Mouse (Mus musculus) hindbrain, embryonic 12.5 days (tissue): Measurements from ENCODE around the gene Map1b. TPM values are rescaled to one million over a fixed set of nuclear protein-coding genes. Genes with fewer than 3 reads are reported as not detected.
A peak's percentile ranks its signal among the peaks of the same experiment; 100 is the strongest.

Source experiments
- ATAC-seq: fragments of 200-750 bp; cut with Nextera tagmentation; 2 replicates; pipeline ENCODE4 v1.8.0; 2017; ENCODE audit warnings: moderate TSS enrichment; ENCODE audit not compliant: low FRiP score
- H3K27ac ChIP-seq: fragments of 300-500 bp; sonication (generic); 2 replicates; pipeline ENCODE4 v1.5.1; 2016; ENCODE audit warnings: mild to moderate bottlenecking
- H3K27me3 ChIP-seq: fragments of 300-500 bp; sonication (generic); 2 replicates; pipeline ENCODE4 v1.6.1; 2016; ENCODE audit warnings: mild to moderate bottlenecking
- H3K36me3 ChIP-seq: fragments of 300-500 bp; sonication (generic); 2 replicates; pipeline ENCODE4 v1.6.1; 2016; ENCODE audit warnings: mild to moderate bottlenecking
- H3K4me1 ChIP-seq: fragments of 300-500 bp; sonication (generic); 2 replicates; pipeline ENCODE4 v1.6.1; 2016
- H3K4me2 ChIP-seq: fragments of 300-500 bp; sonication (generic); replicated peaks from 2 replicates; pipeline ENCODE4 v1.6.1; 2016; ENCODE audit warnings: mild to moderate bottlenecking
- H3K4me3 ChIP-seq: fragments of 300-500 bp; sonication (generic); 2 replicates; pipeline ENCODE4 v1.5.1; 2016; ENCODE audit warnings: mild to moderate bottlenecking
- H3K9ac ChIP-seq: fragments of 300-500 bp; sonication (generic); 2 replicates; pipeline ENCODE4 v1.6.1; 2016; ENCODE audit warnings: mild to moderate bottlenecking, moderate library complexity
- H3K9me3 ChIP-seq: fragments of 300-500 bp; sonication (generic); replicated peaks from 2 replicates; pipeline ENCODE4 v1.6.1; 2016; ENCODE audit warnings: mild to moderate bottlenecking
- WGBS: fragments of 180-500 bp; shearing (Covaris S2); methylation state at CpG from one replicate; pipeline ENCODE4 v1.1.7; 2016; 5-methylcytosine and 5-hydroxymethylcytosine counted together
- polyA plus RNA-seq: library from polyadenylated mRNA; unstranded; fragments of >200 nt; fragmentation: Nextera tagmentation; extraction: Ambion mirVana; gene quantifications from 2 replicates; pipeline ENCODE4 v1.2.1, GENCODE M21; 2016

The Map1b gene
- polyA plus RNA-seq, 1 experiment from 2014 or later: 1,280 TPM

DNA sequence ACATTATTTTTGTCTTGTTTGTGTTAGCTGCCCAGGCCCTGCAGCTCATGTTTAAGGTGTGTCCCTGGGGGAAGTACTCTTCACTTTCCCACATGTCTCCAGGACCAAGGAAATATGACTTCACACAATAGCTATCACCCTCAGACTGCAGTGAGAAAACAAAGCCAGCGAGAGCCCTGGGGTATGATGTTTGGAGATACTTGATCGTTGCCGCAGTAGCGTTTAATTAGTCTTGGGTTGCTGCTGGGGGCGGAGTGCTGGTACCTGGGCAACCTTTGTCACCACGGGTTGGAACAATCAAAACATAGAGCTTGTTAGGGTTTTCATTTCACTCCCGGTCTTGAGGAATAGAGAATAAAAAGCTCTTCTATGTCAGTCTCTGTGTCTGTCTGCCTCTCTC lies 14.9 kb downstream of the Map1b start:
- no peak for ATAC-seq
- Histone ChIP-seq H3K4me2 (peak overlapping the region; percentile 24), H3K9me3 (no peaks in the 10 kb centered on the region), H3K27me3 (no peaks in the 10 kb centered on the region), H3K27ac (peak overlapping the region; percentile 72), H3K36me3 (peaks cover 41% of the 10 kb centered on the region), H3K9ac (peak overlapping the region; percentile 39), H3K4me1 (peaks cover 61% of the 10 kb centered on the region), H3K4me3 (no peak overlapping the region)
- WGBS: 30% methylated on average over 7 of the region's 7 CpGs

DNA sequence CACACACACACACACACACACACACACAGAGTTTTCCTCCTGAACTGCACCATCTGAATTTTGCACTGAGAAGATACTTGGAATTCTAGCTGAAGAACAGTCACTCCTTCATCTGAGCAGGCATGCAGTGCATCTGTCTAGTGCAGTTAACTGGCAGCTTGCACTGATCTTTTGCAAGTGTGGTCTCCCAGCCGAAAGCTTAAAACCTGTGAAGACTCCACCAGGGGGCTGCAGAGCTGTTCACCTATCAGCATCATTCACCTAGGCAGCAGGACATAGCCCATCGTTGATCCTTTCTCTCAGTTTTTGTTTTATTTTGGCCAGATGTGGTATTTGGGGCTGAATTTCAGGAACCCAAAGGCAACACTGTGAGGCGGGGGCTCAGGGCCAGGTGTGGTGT lies 15.7 kb downstream of the Map1b start:
- no peaks in the 10 kb centered on the region for H3K9me3 ChIP-seq
- no peak for ATAC-seq
- peaks cover 62% of the 10 kb centered on the region for H3K4me1 ChIP-seq
- H3K36me3 ChIP-seq: peaks cover 33% of the 10 kb centered on the region
- WGBS: 61% methylated on average over 3 of the region's 3 CpGs
- no peak overlapping the region for H3K4me3 ChIP-seq
- H3K4me2 ChIP-seq: no peak overlapping the region
- peak overlapping the region; percentile 64; the same call in 1 of the 2 replicates for H3K27ac ChIP-seq
- no peak overlapping the region for H3K9ac ChIP-seq
- H3K27me3 ChIP-seq: no peaks in the 10 kb centered on the region

DNA sequence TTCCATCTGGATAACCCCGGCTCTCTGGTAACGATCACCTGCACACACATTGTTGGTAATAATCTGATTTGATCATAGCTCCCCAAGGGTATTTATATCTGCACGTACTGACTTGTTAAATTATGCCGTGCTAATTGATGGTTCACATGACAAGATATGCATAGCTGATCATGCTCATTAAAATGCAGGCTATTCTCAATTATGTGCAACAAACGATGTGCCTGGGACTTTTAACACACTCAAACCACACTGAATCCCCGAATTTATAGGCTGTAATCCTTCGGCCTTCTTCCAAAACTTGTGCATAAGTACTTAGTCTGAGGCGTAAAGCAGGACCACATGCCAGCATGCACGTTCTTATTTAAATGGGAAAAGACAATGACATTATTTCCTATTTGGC lies 16.6 kb downstream of the Map1b start:
- Histone ChIP-seq H3K36me3 (peaks cover 24% of the 10 kb centered on the region), H3K9ac (no peak overlapping the region), H3K27ac (0 out of 2 replicates have a peak overlapping the region, but pooled peaks have one; percentile 1), H3K4me2 (no peak overlapping the region), H3K4me3 (no peak overlapping the region), H3K4me1 (peaks cover 59% of the 10 kb centered on the region), H3K9me3 (no peaks in the 10 kb centered on the region), H3K27me3 (no peaks in the 10 kb centered on the region)
- peak; percentile 49; the same call in 1 of the 2 replicates for ATAC-seq
- WGBS: 61% methylated on average over 9 of the region's 9 CpGs

DNA sequence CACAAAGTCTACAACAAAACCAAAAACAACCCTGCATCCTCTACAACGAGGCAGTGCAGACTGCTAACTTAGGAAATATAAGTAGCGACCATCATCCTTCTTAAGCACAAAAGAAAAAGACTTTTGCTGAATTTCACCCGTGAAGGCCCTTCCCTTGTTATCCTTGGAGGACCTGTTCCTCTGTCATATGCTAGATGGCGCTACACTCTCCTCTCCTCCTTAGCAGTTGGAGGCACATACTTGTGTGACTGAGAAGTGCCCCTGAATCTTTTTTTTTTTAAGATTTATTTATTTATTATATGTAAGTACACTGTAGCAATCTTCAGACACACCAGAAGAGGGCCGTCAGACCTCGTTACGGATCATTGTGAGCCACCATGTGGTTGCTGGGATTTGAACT lies 20.2 kb downstream of the Map1b start:
- no peak overlapping the region for H3K9ac ChIP-seq
- H3K36me3 ChIP-seq: peaks cover 13% of the 10 kb centered on the region
- no peak for ATAC-seq
- H3K4me2 ChIP-seq: no peak overlapping the region
- H3K27me3 ChIP-seq: no peaks in the 10 kb centered on the region
- H3K27ac ChIP-seq: no peak overlapping the region
- peaks cover 57% of the 10 kb centered on the region for H3K4me1 ChIP-seq
- no peaks in the 10 kb centered on the region for H3K9me3 ChIP-seq
- WGBS: 86% methylated on average over 7 of the region's 7 CpGs
- no peak overlapping the region for H3K4me3 ChIP-seq

DNA sequence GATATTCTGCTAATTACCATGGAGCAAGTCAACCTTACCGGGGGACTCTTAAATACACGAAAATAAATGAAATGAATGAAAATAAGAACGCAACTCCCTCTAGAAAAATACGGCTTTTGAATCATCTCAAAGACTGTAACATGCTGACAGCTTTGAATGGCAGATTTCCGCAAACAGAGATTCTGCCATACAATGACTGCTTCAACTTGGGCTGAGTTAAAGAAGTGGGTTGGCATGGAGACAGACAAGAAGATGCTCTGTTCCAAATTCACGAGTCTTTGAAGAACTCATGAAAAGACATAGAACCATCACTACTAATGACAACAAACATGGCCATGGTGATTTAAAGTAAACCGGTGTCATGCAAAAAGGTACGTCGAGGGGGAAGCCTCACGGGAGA lies 21.9 kb downstream of the Map1b start:
- Histone ChIP-seq H3K4me1 (peaks cover 48% of the 10 kb centered on the region), H3K9ac (no peak overlapping the region), H3K4me2 (no peak overlapping the region), H3K27ac (0 out of 2 replicates have a peak overlapping the region, but pooled peaks have one; percentile 66), H3K4me3 (no peak overlapping the region), H3K36me3 (peaks cover 24% of the 10 kb centered on the region), H3K27me3 (no peaks in the 10 kb centered on the region), H3K9me3 (no peaks in the 10 kb centered on the region)
- WGBS: 57% methylated on average over 10 of the region's 10 CpGs
- no peak for ATAC-seq

DNA sequence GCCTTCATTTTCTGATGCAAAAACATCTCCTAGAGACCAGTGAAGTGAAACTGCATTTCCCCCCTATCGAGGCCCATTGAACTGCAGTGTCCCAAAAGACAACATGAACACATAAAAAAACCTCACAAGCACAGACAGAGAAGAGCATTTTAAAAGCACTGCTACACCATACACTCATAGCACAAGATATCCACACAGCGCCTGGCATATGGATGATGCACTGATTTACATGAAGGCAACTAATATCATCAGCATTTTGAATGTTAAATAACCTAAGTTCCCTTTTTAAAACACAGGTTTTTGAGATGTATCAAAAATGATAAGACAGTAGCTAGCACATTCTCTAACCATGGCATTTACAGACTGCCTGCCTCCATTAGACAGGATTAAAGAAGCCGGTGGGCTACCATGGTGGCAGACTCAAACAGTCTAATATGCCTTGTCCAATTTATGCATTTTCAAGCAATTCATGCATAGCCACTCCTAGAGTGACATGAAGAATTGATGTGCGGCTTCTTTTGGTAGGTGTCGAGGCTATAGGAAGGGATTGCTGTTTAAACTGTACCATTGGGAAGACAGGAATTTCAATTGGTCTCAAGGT lies 22.9 kb downstream of the Map1b start:
- no peaks in the 10 kb centered on the region for H3K27me3 ChIP-seq
- peak; percentile 51; the same call in 1 of the 2 replicates for ATAC-seq
- H3K36me3 ChIP-seq: peaks cover 26% of the 10 kb centered on the region
- WGBS: 43% methylated on average over 5 of the region's 5 CpGs
- peaks cover 46% of the 10 kb centered on the region for H3K4me1 ChIP-seq
- peak overlapping the region; percentile 3 for H3K4me2 ChIP-seq
- H3K9me3 ChIP-seq: no peaks in the 10 kb centered on the region
- H3K27ac ChIP-seq: peak overlapping the region; percentile 84
- H3K9ac ChIP-seq: peak overlapping the region; percentile 35
- H3K4me3 ChIP-seq: no peak overlapping the region

DNA sequence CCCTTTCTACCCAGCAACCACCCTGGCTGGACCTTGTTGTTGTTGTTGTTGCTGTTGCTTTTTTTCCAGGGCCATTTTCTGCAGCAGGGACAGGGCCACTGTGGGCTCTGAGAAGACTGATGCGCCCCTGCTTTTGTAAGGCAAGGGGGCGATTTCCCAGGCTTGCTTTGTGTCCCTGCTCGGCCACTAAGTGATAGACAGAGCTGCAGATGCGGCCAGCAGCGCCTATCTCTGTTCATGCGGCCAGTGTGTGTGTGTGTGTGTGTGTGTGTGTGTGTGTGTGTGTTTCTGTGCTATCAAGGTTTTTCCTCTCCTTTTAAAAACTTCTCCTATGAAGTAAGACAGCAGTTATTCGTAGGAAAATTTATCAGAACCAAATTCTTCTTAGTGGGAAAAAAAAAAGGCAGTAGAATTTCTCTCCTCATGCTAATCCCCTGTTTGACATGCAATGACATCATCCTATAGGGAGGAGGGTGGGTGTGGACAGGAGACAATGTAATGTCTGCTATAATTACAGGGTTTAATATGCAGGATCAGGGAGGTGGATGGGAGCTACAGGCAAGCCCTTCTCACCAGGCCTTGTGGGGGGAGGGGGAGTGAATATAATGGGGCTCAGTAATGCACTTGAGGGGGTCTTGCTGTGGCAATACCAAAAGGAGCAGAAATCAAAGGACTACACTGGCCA lies 23.6 kb downstream of the Map1b start:
- WGBS: 28% methylated on average over 7 of the region's 7 CpGs
- Histone ChIP-seq H3K4me3 (no peak overlapping the region), H3K27ac (peak overlapping the region; percentile 84), H3K4me2 (peak overlapping the region; percentile 25), H3K36me3 (peaks cover 27% of the 10 kb centered on the region), H3K9me3 (no peaks in the 10 kb centered on the region), H3K4me1 (peaks cover 46% of the 10 kb centered on the region), H3K9ac (peak overlapping the region; percentile 35), H3K27me3 (no peaks in the 10 kb centered on the region)
- ATAC-seq: peak; percentile 88

DNA sequence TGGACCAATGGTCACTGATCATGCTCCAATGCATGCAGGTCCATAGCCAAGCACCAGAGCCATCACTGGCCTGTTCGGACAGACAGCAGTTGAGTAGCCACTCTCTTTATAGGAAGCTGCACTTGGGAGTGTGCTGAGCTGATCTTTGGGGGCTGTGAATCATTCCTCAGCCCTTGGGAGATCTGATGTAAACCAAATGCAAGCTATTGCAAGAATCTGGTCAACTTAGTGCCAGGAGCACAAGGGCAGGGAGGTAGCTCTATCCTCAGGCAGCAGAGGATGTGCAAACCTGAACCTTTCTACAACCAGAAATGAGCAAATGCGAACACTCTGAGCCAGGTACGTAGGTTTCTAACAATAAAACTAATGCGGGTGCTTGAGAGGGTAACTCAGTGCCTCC lies 26.3 kb downstream of the Map1b start:
- Histone ChIP-seq H3K4me3 (no peak overlapping the region), H3K27me3 (no peaks in the 10 kb centered on the region), H3K9ac (no peak overlapping the region), H3K27ac (no peak overlapping the region), H3K4me2 (no peak overlapping the region), H3K9me3 (no peaks in the 10 kb centered on the region), H3K4me1 (peaks cover 49% of the 10 kb centered on the region), H3K36me3 (peaks cover 40% of the 10 kb centered on the region; the same call in 1 of the 2 replicates)
- WGBS: 90% methylated on average over 4 of the region's 4 CpGs
- no peak for ATAC-seq

DNA sequence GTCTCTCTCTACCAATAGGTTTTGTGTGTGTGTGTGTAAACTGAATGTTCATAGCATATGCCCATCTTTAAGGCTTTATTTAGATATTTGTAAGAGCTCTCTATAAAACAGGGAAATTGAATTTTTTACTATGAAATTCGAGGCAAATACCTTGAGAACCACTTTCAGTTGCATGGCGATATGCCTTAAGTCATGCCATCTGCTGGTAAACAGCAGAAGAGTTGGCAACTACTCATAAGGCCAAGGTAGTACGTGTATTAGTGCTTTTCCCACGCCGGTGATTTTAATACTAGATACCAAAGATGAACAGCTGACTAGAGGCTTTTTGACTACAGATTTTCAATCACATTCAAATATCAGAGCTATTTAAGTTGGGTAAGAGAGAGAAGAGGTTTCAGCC lies 27.2 kb downstream of the Map1b start:
- no peaks in the 10 kb centered on the region for H3K27me3 ChIP-seq
- H3K9me3 ChIP-seq: no peaks in the 10 kb centered on the region
- no peak for ATAC-seq
- H3K36me3 ChIP-seq: peaks cover 40% of the 10 kb centered on the region; the same call in 1 of the 2 replicates
- H3K4me2 ChIP-seq: no peak overlapping the region
- H3K4me1 ChIP-seq: peaks cover 44% of the 10 kb centered on the region
- H3K27ac ChIP-seq: no peak overlapping the region
- H3K4me3 ChIP-seq: no peak overlapping the region
- no peak overlapping the region for H3K9ac ChIP-seq
- WGBS: 94% methylated on average over 5 of the region's 5 CpGs

DNA sequence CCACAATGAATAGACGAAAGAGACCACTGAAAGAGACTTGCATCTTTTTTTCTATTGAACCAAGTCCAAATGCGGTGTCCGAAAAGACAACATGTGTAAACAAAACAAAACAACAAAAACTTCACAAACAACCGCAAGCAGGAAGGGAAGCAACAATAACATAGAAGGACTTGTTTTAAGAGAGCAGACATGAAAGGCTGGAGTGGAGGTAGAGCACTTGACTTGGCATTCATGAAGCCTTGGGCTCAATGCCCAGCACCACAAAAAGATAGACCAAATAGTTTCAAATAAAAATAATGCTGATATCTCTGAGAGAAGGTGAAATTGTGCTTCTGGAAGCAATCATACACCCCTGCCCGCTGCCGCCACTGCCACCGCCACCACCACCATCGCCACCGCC lies 30.5 kb downstream of the Map1b start:
- no peaks in the 10 kb centered on the region for H3K9me3 ChIP-seq
- H3K4me1 ChIP-seq: peaks cover 48% of the 10 kb centered on the region
- no peak overlapping the region for H3K4me3 ChIP-seq
- WGBS: 98% methylated on average over 9 of the region's 9 CpGs
- H3K27me3 ChIP-seq: no peaks in the 10 kb centered on the region
- H3K27ac ChIP-seq: no peak overlapping the region
- peaks cover 35% of the 10 kb centered on the region; the same call in 1 of the 2 replicates for H3K36me3 ChIP-seq
- no peak overlapping the region for H3K9ac ChIP-seq
- no peak overlapping the region for H3K4me2 ChIP-seq
- no peak for ATAC-seq

DNA sequence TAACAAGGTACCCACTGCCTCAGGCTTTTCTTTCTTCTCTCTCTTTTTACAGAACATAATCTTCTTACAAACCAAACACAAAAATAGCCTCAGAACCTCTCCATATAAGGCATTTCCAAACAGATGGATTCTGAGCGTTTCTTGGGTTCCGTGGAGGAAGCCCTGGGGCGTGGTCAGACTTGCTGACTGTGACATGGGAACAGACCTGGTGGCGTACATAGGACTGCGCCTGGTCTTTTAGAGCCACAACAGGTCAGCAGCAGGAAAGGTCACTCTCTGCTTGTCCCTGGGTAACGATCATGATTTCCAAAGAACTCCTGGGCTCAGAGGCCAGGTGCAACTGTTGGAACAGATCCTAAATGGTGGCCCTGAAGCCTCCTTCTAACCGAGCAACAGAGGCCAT lies 31.0 kb downstream of the Map1b start:
- no peak for ATAC-seq
- 83% methylated on average over 7 of the region's 7 CpGs for WGBS
- peak overlapping the region; percentile 45; the same call in 1 of the 2 replicates for H3K27ac ChIP-seq
- peaks cover 30% of the 10 kb centered on the region; the same call in 1 of the 2 replicates for H3K36me3 ChIP-seq
- no peaks in the 10 kb centered on the region for H3K27me3 ChIP-seq
- no peak overlapping the region for H3K9ac ChIP-seq
- no peak overlapping the region for H3K4me2 ChIP-seq
- H3K9me3 ChIP-seq: no peaks in the 10 kb centered on the region
- H3K4me1 ChIP-seq: peaks cover 48% of the 10 kb centered on the region
- no peak overlapping the region for H3K4me3 ChIP-seq

DNA sequence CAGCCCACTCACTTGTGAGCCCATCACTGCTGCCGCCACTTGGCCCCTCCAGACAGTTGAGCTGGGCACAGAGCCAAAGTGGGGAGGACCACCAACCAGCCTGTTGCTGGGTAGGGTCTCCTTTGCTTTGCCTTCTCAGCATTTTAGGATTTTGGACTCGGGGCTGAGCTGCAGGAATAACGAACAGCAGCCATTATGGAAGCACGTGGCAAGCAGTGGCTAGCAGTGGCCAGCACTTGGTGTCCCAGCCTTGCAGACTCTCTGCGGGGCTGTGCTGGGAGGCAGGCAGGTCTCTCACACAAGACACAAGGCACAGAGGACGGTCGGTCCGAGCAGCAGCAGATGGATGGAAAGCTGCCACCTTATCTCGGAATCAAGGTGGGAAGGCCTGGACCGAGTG lies 31.4 kb downstream of the Map1b start:
- WGBS: 70% methylated on average over 10 of the region's 10 CpGs
- Histone ChIP-seq H3K4me1 (peaks cover 46% of the 10 kb centered on the region), H3K4me2 (no peak overlapping the region), H3K27ac (peak overlapping the region; percentile 45), H3K9ac (no peak overlapping the region), H3K36me3 (peaks cover 26% of the 10 kb centered on the region; the same call in 1 of the 2 replicates), H3K9me3 (no peaks in the 10 kb centered on the region), H3K4me3 (no peak overlapping the region), H3K27me3 (no peaks in the 10 kb centered on the region)
- no peak for ATAC-seq

DNA sequence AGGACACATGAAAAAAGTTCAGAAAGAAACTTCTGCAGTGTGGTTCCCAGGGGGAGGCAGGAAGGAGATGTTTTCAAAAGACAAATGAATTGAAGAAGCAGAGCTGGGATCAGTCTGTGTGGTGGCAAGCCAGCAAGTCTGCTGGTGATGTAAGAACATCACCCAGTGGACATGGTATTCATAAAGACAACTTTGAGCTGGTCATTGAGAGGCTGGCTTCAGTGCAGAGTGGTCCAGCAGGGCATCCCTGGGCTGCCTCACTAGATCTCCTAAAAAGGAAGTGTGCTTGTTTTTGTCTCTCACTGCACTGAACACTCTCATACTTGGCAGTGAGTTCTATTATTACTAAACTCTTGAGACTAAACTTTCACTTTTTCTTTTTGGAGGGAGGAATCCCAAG lies 32.9 kb downstream of the Map1b start:
- Histone ChIP-seq H3K27ac (no peak overlapping the region), H3K9me3 (no peaks in the 10 kb centered on the region), H3K4me2 (no peak overlapping the region), H3K27me3 (no peaks in the 10 kb centered on the region), H3K9ac (no peak overlapping the region), H3K36me3 (peaks cover 23% of the 10 kb centered on the region), H3K4me3 (no peak overlapping the region), H3K4me1 (peaks cover 49% of the 10 kb centered on the region)
- no peak for ATAC-seq
